Mouse (Mus musculus) stomach, postnatal 0 days (tissue): ENCODE data around the gene Cfhr2. TPM values are rescaled to one million over a fixed set of nuclear protein-coding genes. Genes with fewer than 3 reads are reported as not detected.

ENCODE experiments used
- polyA plus RNA-seq: library from polyadenylated mRNA; unstranded; fragments of >200 nt; fragmentation: Nextera tagmentation; extraction: Ambion mirVana; gene quantifications from 2 replicates; pipeline ENCODE4 v1.2.1, GENCODE M21; 2015

Gene Cfhr2
- polyA plus RNA-seq, 1 experiment from 2014 or later, result 0.35 TPM

Other genes starting within 250 kb of the Cfhr2 start
- 0.04 TPM in 1 of 2 replicates, not detected in the other for gene Gm4788, start 77.5 kb downstream of the Cfhr2 start, polyA plus RNA-seq